Mouse (Mus musculus) lung, postnatal 4 days (tissue): Measurements from ENCODE around the gene Mrpl28.
"Not testable (repeated sequence)": the region's sequence is repeated elsewhere in the genome, so short reads cannot be mapped to it uniquely, and the experiment has no call there.

Experiments used
- DNase-seq, 2 experiments: peaks; one replicate each; pipeline ENCODE4 v3.0.0; 2021

Gene Mrpl28

DNA sequence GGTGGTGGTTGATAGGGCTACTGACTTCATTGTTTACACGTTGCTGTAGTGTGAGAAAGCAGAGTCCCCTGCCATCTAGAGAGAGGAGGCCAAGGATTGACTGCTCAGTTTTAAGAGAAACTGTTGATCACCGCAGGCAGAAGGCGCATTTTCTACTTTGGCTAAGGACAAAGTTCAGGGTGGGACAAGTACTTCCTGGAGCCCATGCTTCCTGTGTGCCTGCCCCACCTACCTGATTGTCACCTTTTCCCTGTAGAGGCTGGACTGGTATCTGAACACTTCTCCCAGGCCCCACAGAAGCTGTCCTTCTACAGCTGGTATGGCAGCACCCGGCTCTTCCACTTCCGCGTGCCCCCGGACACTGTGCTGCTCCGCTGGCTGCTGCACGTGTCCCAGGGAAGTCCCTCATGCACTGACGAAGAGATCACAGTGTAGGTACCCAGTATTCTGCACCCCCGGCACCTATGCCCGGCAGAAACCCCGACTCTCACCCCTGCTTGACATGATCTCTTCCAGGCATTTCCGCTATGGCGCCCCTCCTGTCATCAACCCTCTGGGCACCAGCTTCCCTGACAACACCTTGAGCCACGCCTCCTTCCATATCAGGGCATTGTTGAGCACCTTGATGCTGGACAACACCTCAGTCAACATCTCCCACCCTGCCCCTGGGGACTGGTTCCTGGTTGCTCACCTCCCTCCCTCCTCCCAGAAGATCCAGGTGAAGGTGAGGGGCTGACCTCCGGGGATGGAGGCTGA, 6.6 kb upstream of the Mrpl28 start:
- no peak for DNase-seq

DNA sequence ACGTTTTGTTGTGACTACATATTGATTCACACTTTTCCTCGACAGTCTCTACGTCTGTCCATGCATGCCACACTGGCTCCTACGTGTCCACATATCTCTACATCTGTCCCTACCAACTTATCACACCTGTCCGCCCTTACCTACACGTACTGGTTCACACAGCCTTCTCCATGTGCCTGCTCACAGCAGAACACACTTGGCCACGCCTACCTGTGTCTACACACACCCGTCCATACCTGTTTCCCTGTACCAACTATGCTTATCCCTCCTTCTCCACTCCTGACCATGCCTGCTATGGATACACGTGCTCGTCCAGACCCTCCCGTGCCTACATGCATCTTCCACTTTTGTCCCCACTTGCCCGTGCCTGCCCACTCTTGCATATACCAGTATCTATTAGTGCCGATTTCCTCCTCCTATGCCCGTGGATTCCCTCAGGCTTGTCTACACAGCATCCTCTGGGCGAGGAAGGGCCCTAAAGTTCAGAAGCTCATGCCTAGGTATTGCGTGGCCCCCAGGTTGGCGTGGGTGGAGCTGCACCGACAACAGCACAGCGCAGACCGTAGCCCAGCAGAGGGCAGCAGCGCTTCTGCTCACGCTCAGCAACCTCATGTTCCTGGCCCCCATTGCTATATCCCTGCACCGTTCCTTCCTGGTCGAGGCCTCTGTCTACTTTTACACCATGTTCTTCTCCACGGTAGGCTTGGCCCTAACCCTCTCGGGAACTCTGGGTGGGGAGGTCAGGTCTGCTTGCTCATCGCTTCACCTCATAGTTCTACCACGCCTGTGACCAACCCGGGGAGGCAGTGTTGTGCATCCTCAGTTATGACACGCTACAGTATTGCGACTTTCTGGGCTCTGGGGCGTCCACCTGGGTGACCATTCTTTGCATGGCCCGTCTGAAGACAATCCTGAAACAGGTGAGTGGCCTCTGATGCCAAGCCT, 3.3 kb upstream of the Mrpl28 start:
- peak; percentile 66 to 68 for DNase-seq

DNA sequence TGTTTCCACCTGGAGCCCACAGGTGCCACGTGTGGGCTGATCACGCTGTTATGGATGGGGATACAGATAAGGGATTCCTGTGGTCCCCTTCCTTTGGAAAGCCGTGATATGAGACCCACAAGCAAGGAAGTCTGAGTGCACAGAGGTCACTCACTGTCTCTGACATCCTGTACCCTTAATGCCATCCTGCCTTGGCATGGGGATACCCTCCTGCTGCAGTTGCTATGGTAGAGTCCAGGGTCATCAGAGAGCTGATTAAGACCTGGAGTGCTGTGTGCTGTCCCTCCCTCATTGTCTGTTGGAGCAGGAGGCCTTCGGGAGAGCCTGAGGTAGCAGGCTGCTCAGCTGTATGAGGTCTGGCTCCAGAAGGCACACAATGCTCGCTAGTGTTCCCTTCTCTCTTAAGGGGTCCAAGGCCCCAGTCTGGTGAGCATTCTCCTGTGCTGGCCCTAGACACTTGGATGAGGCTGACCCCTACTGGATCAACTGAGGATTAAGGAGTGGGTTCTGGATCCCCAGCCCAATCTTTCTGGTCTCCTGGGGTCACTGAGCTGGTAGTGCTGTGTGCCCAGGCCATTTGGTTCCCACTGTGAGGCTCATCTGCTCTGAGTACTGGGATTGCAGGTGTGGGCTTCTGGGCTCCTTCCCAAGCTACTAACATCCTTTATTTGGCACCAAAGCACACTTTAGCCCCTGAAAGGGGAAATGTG, 714 bp upstream of the Mrpl28 start:
- no peak for DNase-seq

DNA sequence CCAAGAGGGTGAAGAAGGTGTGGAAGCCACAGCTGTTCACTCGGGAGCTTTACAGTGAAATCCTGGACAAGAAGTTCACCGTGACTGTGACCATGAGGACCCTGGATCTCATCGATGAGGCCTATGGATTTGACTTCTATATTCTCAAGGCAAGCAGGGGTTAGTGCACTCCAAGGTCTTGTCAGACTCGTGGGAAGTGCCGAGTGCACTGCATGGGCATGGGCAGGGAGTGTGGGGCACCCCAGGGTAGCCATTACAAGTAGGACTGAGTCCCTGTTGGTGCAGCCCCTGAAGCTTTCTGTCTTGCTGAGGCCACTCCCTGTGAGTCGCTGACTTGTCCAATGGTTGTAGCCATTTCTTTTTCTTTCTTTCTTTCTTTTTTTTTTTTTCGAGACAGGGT, 1.3 kb downstream of the Mrpl28 start:
- no peak for DNase-seq

DNA sequence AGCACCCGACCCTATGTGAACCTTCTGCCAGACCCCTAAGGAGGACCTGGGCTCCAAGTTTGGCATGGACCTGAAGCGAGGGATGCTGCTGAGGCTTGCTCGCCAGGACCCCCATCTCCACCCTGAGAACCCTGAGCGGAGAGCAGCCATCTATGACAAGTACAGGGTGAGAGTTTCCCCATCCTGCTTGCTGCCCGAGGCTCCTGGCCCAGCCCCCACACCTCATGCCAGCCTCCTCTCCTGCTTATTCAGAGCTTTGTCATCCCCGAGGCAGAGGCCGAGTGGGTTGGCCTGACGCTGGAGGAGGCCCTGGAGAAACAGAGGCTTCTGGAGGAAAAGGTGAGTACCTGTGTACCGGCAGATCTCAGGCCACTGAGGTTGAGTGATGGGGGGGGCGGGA, 1.9 kb downstream of the Mrpl28 start:
- no peak for DNase-seq

DNA sequence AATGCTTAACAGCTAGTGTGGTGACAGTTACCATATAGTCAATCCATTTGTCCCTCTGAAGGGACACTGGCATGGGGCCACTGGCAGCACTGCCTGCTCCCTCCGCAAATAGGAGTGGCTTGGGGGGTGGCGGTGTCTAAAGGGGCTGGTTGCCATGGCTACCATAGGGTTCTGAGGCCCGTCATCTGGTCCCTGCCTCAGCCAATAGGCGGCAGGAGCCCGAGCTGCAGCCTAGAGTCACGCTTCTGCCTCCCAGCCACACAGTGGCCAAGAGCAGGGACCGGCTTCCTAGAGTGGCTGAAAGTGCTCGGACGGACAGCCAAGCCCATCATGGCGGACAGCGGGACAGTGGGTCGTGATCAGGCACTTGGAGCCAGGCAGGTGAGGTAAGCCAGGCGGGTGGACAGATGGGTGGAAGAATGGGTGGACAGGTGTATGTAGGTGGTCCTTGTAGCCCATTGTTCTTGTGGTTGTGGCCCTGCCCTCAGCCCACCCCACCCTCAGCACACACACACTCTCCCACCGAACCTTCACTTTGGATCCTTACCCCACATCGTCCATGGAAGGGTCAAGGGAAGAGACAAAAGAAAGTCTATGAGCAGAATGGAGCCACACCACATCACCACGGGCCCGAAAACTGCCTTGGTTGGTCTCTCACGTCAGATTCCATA, 7.9 kb downstream of the Mrpl28 start:
- no peak for DNase-seq

DNA sequence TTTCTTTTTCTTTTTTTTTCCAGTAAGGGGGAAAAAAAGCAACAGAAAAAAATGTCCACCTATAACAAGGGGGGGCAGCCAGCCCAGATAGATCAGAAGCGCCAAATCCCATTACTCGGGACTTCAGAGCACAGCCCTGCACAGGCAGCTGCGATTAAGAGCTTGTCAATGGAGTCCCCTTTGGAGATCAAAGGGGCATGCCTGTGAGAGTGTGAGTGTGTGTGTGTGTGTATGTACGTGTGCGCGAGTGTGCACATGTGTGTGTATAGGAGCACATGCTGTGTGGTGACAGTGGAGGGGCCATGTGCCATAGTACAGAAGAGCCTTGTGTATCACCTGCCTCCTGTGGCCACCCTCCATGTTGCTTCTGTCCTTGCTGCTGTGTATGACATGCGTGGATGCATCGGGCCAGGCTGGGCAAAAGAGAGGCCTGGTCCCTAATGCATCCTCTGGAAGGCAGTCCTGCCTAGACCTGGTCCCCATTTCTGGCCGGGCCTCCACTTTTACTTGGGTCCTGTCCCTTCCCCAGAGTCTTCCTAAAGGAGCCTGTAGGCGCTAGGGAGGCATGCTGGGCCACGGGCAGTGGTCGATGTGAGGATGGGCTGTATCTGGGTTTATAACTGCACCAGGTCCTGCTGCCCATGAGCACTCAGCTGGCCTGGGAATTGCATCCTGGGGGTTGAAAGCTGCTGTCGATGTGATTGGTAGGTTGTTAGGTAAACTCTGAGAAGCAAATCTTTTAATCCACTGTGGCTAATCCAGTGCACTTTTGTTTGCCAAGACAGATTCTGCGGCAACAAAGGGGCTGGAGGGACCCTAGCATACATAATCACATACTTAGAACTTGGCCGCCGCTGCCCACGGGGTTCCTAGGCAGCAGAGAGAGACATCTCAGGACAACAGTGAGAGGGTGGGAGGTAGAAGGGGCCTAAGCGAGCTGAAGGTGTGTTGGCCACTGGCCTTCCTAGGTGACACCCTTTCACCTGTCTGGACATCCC, 8.9 kb downstream of the Mrpl28 start:
- DNase-seq = peak in 1 of 2 experiments; percentile 21

DNA sequence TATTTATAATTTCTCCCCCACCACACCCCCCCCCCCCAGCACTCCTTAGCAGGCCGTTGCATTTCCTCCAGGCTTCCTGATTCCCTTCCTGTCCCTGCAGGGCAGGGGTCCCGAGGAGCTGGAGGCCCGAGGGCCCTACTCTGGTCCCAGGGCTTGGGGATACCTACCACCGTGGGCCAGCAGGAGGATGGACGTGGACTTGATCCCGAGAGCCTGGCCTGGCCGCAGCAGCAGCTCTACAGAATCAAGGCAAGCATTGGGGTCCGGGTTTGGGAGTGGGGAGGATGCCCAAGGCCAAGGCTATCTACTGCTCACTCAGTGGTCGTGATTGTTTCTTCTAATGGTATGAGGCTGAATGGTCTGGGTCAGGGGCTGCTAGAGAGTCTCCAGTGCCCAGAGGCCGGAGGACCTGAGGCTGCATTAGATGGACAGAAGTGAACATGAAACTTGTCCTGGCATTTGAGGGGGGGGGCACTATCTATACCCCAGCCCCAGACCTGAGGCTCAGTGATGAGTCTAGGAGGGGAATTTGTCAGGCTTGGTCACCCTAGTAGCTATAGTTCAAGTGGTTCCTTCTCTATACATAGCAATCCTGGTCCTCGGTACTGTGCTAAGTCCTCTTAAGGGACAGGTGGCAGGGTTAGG, 13.9 kb downstream of the Mrpl28 start:
- peak in 1 of 2 experiments; percentile 18 for DNase-seq

DNA sequence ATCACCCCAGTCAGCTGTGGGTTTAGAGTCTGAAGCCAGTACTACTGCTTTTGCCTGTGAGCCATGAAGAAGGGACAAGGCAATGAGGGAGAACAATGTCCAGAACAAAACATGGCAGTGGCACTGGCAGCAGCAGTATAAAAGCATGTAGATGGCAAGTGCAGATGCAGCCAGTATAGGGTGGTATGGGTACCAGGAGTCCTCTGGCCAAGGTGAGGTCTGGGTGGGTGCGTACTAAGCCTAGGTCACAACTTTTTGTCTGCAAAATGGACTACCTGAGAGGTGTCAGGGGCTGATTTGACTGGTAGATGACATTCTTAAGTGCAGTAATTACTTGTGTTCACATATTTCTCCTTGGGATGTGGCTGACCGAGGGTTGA, 14.4 kb downstream of the Mrpl28 start:
- DNase-seq = no peak

DNA sequence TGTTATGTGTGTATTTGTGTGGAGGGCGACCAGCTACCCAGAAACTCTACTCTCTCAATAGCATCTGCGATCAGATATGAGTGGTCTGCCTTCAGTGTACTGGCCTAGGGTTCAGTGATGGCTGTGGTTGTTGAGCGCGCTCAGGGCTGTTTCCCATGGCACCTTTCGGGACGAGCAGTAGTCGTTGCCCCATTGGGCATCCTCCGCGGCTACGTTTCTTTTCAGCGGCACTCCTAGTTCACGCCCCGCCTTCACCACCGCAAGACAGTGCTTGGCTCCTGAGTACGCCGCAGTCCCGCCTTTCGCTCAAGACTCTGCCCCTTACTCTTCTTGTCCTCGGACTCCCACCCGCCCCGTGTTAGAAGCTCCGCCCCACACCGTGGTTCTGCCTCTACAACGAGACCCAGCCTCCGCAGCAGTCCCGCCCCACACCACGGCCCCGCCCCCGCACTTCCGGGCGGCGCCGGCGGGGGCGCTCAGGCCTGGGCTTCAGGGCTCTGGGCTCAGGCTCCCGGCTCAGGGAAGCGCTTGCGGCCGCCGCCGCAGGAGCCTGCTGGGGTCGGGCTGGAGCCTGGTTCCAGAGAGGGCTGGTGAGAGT, 15.0 kb downstream of the Mrpl28 start, which contains the start of gene Axin1:
Gene Axin1, plus strand, starts transcription at position 450 of the 598 bp plus-strand sequence.
- peak; percentile 96 to 97 for DNase-seq

DNA sequence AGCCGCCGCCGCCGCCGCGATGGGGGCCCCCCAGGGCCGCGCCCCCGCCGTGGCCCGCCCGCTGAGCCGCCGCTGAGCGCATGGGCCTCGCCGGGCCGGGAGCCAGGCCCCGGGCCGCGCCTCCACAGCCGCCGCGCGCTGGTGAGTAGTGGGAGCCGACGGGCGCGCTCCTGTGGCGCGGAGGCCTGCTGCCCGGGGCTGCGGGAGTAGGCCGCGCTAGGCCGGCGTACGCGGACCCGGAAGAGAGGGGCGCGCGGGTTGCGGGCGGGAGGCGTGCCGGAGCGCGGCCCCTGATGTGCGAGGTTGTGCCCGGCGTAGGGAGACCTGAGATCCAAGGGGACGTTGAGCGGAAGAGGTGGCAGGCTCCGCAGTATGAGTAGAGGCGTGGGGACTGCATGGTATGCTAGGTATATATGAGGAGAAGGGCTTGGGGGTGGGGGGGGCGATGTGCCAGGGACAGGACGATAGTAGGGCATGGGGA, 15.6 kb downstream of the Mrpl28 start:
- DNase-seq = no peak

DNA sequence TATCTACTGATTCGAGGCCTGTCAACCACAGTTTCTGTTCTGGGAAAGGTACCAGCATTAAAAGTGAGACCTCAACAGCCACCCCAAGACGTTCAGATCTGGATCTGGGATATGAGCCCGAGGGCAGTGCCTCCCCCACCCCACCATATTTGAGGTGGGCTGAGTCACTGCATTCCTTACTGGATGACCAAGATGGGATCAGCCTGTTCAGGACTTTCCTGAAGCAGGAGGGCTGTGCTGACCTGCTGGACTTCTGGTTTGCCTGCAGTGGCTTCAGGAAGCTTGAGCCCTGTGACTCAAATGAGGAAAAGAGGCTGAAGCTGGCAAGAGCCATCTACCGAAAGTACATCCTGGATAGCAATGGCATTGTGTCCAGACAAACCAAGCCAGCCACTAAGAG, 19.5 kb downstream of the Mrpl28 start:
- DNase-seq = peak in 1 of 2 experiments; percentile 10

DNA sequence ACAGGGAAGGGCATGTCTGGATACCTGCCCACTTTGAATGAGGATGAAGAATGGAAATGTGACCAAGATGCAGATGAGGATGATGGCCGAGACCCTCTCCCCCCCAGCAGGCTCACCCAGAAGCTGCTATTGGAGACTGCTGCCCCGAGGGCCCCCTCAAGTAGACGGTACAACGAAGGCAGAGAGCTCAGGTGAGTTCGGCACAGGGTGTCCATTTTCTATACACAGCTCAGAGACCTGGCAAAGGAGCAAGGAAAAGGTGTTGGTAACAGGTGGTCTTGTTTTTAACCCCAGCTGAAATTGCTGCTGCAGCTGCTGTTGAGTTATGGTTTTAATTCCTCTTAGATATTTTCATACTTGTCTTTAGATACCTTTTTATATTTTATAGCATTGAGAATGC, 20.1 kb downstream of the Mrpl28 start:
- DNase-seq = peak in 1 of 2 experiments; percentile 13

DNA sequence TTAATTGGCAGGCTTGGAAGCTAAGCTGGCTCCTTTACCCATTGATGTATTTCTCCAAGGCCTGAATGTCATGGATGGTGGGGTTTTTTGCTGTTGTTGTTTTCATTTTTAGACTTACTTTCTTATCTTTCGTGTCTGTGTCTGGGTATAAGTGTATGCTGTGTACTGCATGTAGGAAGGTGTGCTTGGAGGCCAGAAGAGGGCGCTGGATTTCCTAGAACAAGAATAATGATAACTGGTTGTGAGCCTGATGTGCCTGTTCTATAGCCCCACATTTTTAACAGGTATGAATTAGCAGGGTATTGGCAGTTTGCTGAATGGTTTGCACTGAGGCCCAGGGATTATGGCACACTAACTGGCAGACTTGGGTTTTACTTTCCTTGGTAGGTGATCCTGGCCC, 25.8 kb downstream of the Mrpl28 start:
- DNase-seq = no peak

DNA sequence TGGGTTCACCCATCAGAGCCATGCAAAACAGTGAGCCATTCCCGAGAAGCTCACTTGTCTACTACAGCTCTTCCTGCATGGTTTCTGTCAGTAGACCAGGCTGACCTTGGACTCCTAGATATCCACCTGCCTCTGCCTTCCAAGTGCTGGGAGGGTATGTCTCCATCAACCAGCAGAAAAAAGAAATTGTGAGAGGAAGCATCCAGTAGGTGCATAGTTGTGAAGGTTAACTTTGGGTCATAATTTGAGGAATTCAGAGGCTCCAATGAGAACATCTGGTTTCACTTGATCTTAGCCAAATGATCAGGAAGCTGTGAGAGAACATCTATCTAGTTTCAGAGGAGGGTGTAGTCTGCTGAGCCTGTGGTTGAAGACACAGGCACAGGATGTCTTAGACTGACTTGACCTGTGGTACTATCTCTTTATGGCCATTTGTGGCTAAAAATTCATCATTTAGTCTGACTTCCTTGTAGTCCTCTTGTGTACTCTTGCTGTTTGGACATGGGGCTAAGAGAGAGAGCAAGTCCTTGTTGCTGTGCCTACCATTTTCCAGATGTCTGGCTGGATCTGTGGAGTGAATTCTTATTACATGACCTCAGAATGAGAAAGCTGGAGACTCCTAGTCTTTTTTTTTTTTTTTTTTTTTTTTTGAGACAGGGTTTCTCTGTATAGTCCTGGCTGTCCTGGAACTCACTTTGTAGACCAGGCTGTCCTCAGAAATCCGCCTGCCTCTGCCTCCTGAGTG, 28.8 kb downstream of the Mrpl28 start:
- no peak for DNase-seq

DNA sequence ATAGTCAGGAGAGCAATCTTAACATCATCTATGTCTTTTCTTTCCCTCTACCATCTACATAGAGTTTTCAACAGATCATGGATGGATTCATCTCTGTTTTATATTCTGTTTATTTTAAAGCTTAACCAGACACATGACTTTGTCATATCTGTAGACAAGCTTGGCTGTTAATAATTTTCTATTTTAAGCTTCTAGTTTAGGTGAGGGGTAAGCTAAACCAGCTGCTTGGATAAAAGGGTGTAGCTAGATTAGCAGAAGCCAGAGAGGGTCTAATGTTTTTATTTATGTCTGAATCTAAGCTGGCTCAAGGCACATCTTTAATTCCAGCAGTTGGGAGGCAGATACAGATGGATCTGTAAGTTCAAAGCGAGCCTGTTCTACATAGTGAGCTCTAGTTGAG, 39.4 kb downstream of the Mrpl28 start:
- DNase-seq = no peak

DNA sequence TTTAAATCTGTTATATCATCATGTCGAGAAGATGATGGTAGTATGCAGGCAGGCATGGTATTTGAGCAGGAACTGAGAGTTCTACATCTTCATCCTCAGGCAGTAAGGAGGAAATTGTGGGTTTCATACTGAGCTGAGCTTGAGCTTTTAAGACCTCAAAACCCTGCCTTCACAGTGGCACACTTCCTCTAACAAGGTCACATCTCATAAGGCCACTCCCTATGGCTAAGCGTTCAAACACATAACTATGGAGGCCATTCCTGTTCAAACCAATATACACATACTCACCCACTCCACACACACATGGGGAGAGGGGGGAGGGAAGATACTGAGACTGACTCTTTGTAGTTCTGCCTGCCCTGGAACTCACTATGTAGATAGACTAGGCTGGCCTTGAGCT, 44.7 kb downstream of the Mrpl28 start:
- peak in 1 of 2 experiments; percentile 8 for DNase-seq

DNA sequence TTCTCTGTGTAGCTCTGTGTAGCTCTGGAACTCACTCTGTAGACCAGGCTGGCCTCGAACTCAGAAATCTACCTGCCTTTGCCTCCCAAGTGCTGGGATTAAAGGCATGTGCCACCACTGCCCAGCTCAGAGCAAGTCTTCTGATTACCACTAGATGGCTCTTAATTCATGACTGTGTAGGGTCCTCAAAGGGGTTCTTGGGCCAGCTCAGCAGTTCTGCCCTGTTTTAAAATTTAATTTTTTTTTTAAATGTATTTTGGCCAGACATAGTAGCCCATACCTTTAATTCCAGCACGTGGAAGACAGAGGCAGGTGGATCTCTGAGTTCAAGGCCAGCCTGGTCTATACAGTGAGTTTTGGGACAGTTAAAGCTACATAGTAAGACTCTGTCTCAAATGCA, 51.9 kb downstream of the Mrpl28 start:
- not testable (repeated sequence) for DNase-seq
